Mouse (Mus musculus) kidney, embryonic 15.5 days (tissue): Measurements from ENCODE around the gene Tcf3. TPM values are rescaled to one million over a fixed set of nuclear protein-coding genes. Genes with fewer than 3 reads are reported as not detected.

Experiments
- ATAC-seq: fragments of 200-750 bp; cut with Nextera tagmentation; replicated peaks from 2 replicates; pipeline ENCODE4 v1.8.0; 2017; ENCODE audit warnings: moderate TSS enrichment; ENCODE audit not compliant: low FRiP score
- H3K27ac ChIP-seq: fragments of 300-500 bp; sonication (generic); 2 replicates; pipeline ENCODE4 v1.5.1; 2015; ENCODE audit warnings: mild to moderate bottlenecking, inconsistent platforms
- H3K27me3 ChIP-seq: fragments of 300-500 bp; sonication (generic); 2 replicates; pipeline ENCODE4 v1.6.1; 2015; ENCODE audit warnings: inconsistent platforms
- H3K36me3 ChIP-seq: fragments of 300-500 bp; sonication (generic); 2 replicates; pipeline ENCODE4 v1.6.1; 2015; ENCODE audit warnings: inconsistent platforms
- H3K4me1 ChIP-seq: fragments of 300-500 bp; sonication (generic); 2 replicates; pipeline ENCODE4 v1.6.1; 2015; ENCODE audit warnings: inconsistent platforms
- H3K4me2 ChIP-seq: fragments of 300-500 bp; sonication (generic); 2 replicates; pipeline ENCODE4 v1.6.1; 2015; ENCODE audit warnings: moderate library complexity, mild to moderate bottlenecking, inconsistent platforms
- H3K4me3 ChIP-seq: fragments of 300-500 bp; sonication (generic); replicated peaks from 2 replicates; pipeline ENCODE4 v1.5.1; 2015; ENCODE audit warnings: mild to moderate bottlenecking, inconsistent platforms
- H3K9ac ChIP-seq: fragments of 300-500 bp; sonication (generic); 2 replicates; pipeline ENCODE4 v1.6.1; 2015; ENCODE audit warnings: mild to moderate bottlenecking, inconsistent platforms
- H3K9me3 ChIP-seq: fragments of 300-500 bp; sonication (generic); replicated peaks from 2 replicates; pipeline ENCODE4 v1.6.1; 2016; ENCODE audit warnings: inconsistent platforms
- WGBS: fragments of 180-500 bp; shearing (Covaris S2); methylation state at CpG from one replicate; pipeline ENCODE4 v1.1.7; 2015; ENCODE audit warnings: mixed read lengths; 5-methylcytosine and 5-hydroxymethylcytosine counted together
- polyA plus RNA-seq: library from polyadenylated mRNA; unstranded; fragments of >200 nt; fragmentation: Nextera tagmentation; extraction: Ambion mirVana; gene quantifications from 2 replicates; pipeline ENCODE4 v1.2.1, GENCODE M21; 2015

Gene Tcf3
- polyA plus RNA-seq = 130 and 138 TPM in 2 replicates

GRCm38 (mm10) chr10:80433513-80434232 is at the start of gene Tcf3:
Gene Tcf3, minus strand, starts transcription at chr10:80433647.
- H3K4me1 ChIP-seq = peaks cover 49% of the 10 kb centered on the region
- peak within 1 kb of the TSS; percentile 94 for H3K27ac ChIP-seq
- H3K36me3 ChIP-seq = peaks cover 21% of the 10 kb centered on the region
- H3K9me3 ChIP-seq = no peaks in the 10 kb centered on the region
- peak within 1 kb of the TSS; percentile 91 for H3K4me3 ChIP-seq
- H3K4me2 ChIP-seq = peak within 1 kb of the TSS; percentile 88
- 0% methylated on average over 54 of the region's 61 CpGs for WGBS
- ATAC-seq = peak; percentile 91
- H3K9ac ChIP-seq = peak within 1 kb of the TSS; percentile 96
- H3K27me3 ChIP-seq = 0 out of 2 replicates have a peak, but pooled peaks cover 2% of the 10 kb centered on the region

DNA sequence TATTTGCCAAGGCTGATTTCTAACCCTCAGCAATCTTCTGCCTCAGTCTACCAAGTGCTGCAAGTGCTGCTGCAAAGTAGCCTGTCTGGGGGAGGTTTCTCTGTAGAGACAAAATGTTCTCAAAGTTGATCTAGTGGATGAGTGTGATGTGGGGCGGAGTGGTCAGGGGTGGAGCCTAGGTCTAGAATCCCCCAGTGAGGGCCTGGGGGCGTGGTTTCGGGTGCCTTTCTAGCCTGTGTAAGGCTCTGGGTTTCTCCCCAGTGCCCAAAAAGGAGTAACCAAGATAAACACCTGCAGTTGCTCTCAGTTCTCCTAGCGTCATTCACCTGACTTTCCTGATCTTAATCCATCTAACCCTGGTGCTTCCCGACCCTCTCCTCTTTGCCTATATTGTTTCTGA is 47.6 kb upstream of the Tcf3 start:
- no peak for ATAC-seq
- WGBS = 16% methylated on average over 5 of the region's 5 CpGs
- no peaks in the 10 kb centered on the region for H3K9me3 ChIP-seq
- no peak overlapping the region for H3K4me2 ChIP-seq
- H3K9ac ChIP-seq = no peak overlapping the region
- no peak overlapping the region for H3K4me3 ChIP-seq
- no peak overlapping the region for H3K27ac ChIP-seq
- peaks cover 16% of the 10 kb centered on the region for H3K4me1 ChIP-seq
- peaks cover 70% of the 10 kb centered on the region for H3K27me3 ChIP-seq
- no peaks in the 10 kb centered on the region for H3K36me3 ChIP-seq

GRCm38 (mm10) chr10:80478531-80478930 is 45.1 kb upstream of the Tcf3 start:
- Histone ChIP-seq H3K9ac (no peak overlapping the region), H3K27me3 (peaks cover 50% of the 10 kb centered on the region), H3K36me3 (no peaks in the 10 kb centered on the region), H3K4me1 (peaks cover 30% of the 10 kb centered on the region), H3K4me3 (no peak overlapping the region), H3K27ac (no peak overlapping the region), H3K4me2 (no peak overlapping the region), H3K9me3 (no peaks in the 10 kb centered on the region)
- 73% methylated on average over 5 of the region's 5 CpGs for WGBS
- no peak for ATAC-seq

DNA sequence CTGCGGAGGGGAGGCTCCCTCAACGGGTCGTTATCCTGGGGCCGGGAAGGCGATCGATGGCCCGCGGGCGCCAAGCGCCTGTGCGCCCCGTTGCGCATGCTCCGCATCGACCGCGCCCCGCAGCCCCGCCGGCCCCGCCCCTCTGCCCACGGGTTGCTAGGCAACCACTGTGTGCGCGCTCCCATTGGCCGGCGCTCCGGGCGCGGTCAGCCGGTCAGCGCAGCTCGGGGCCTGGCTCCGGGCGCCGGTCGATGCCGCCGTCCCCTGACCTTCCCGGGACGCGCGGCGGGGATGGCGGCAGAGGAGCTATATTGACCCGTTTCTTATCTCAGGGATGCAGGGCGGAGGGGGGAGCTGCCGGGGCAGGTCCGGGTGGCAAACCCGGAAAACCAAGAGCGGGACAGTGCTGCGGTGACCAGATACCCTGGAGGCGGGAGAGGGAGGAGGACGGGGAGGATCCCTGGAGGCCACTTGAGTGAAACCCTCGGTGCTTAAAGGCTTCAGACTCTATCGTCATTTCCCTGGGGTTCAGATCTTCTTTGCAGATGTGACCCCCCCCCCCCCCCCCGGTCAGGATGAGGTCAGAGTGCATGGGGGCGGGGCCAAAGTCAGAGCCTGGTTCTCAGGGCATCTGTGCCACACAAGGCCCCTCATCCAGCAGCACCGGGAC is 42.0 kb upstream of the Tcf3 start:
- H3K27ac ChIP-seq = peak overlapping the region; percentile 54; the same call in 1 of the 2 replicates

GRCm38 (mm10) chr10:80465066-80465465 is 31.6 kb upstream of the Tcf3 start:
- no peak for ATAC-seq
- H3K9me3 ChIP-seq = no peaks in the 10 kb centered on the region
- H3K4me1 ChIP-seq = peaks cover 17% of the 10 kb centered on the region
- peak overlapping the region; percentile 70; the same call in 1 of the 2 replicates for H3K27ac ChIP-seq
- WGBS = 54% methylated on average over 5 of the region's 5 CpGs
- H3K36me3 ChIP-seq = no peaks in the 10 kb centered on the region
- H3K4me3 ChIP-seq = no peak overlapping the region
- H3K27me3 ChIP-seq = peaks cover 50% of the 10 kb centered on the region
- H3K4me2 ChIP-seq = peak overlapping the region; percentile 49; the same call in 1 of the 2 replicates
- no peak overlapping the region for H3K9ac ChIP-seq

More for the DNA sequence above, 42.0 kb upstream of the Tcf3 start:
- Histone ChIP-seq H3K4me2 (peak overlapping the region; percentile 89), H3K4me3 (peak overlapping the region; percentile 63), H3K9me3 (no peaks in the 10 kb centered on the region), H3K4me1 (peaks cover 27% of the 10 kb centered on the region), H3K27me3 (peaks cover 51% of the 10 kb centered on the region), H3K9ac (peak overlapping the region; percentile 54), H3K36me3 (no peaks in the 10 kb centered on the region)
- ATAC-seq = peak; percentile 92
- 2% methylated on average over 58 of the region's 58 CpGs for WGBS

- Histone ChIP-seq H3K27ac (peak overlapping the region; percentile 70), H3K27me3 (peaks cover 47% of the 10 kb centered on the region), H3K36me3 (no peaks in the 10 kb centered on the region), H3K9me3 (no peaks in the 10 kb centered on the region), H3K9ac (no peak overlapping the region), H3K4me2 (peak overlapping the region; percentile 49), H3K4me3 (peak overlapping the region; percentile 21), H3K4me1 (peaks cover 17% of the 10 kb centered on the region)
- WGBS = 3% methylated on average over 18 of the region's 19 CpGs
- peak; percentile 69 for ATAC-seq
Measured at GRCm38 (mm10) chr10:80464381-80465035, 31.1 kb upstream of the Tcf3 start.

GRCm38 (mm10) chr10:80461346-80461745 is 27.9 kb upstream of the Tcf3 start:
- no peaks in the 10 kb centered on the region for H3K36me3 ChIP-seq
- no peak overlapping the region for H3K27ac ChIP-seq
- WGBS = 77% methylated on average over 7 of the region's 7 CpGs

GRCm38 (mm10) chr10:80460324-80460723 is 26.9 kb upstream of the Tcf3 start:
- no peak overlapping the region for H3K4me3 ChIP-seq
- ATAC-seq = 0 out of 2 replicates have a peak, but pooled peaks have one; percentile 36
- no peaks in the 10 kb centered on the region for H3K36me3 ChIP-seq
- no peak overlapping the region for H3K4me2 ChIP-seq
- no peak overlapping the region for H3K9ac ChIP-seq
- no peak overlapping the region for H3K27ac ChIP-seq
- H3K9me3 ChIP-seq = no peaks in the 10 kb centered on the region
- H3K4me1 ChIP-seq = peaks cover 16% of the 10 kb centered on the region
- 59% methylated on average over 4 of the region's 4 CpGs for WGBS
- H3K27me3 ChIP-seq = peaks cover 45% of the 10 kb centered on the region

More at GRCm38 (mm10) chr10:80461346-80461745, 27.9 kb upstream of the Tcf3 start:
- Histone ChIP-seq H3K4me2 (no peak overlapping the region), H3K27me3 (peaks cover 46% of the 10 kb centered on the region), H3K9ac (no peak overlapping the region), H3K4me1 (peaks cover 17% of the 10 kb centered on the region), H3K9me3 (no peaks in the 10 kb centered on the region), H3K4me3 (no peak overlapping the region)
- no peak for ATAC-seq

- peaks cover 42% of the 10 kb centered on the region for H3K27me3 ChIP-seq
- no peaks in the 10 kb centered on the region for H3K9me3 ChIP-seq
- H3K4me2 ChIP-seq = no peak overlapping the region
- peaks cover 10% of the 10 kb centered on the region for H3K4me1 ChIP-seq
- no peak overlapping the region for H3K4me3 ChIP-seq
- no peak overlapping the region for H3K9ac ChIP-seq
- no peak for ATAC-seq
- H3K36me3 ChIP-seq = no peaks in the 10 kb centered on the region
- WGBS = 88% methylated on average over 11 of the region's 11 CpGs
- H3K27ac ChIP-seq = no peak overlapping the region
Measured at GRCm38 (mm10) chr10:80459671-80460070, 26.2 kb upstream of the Tcf3 start.

- Histone ChIP-seq H3K27me3 (peaks cover 42% of the 10 kb centered on the region), H3K9ac (no peak overlapping the region), H3K9me3 (no peaks in the 10 kb centered on the region), H3K27ac (no peak overlapping the region), H3K4me3 (no peak overlapping the region), H3K36me3 (no peaks in the 10 kb centered on the region), H3K4me1 (0 out of 2 replicates have a peak, but pooled peaks cover 6% of the 10 kb centered on the region), H3K4me2 (no peak overlapping the region)
- no peak for ATAC-seq
- 45% methylated on average over 10 of the region's 10 CpGs for WGBS
Measured at GRCm38 (mm10) chr10:80459236-80459635, 25.8 kb upstream of the Tcf3 start.

DNA sequence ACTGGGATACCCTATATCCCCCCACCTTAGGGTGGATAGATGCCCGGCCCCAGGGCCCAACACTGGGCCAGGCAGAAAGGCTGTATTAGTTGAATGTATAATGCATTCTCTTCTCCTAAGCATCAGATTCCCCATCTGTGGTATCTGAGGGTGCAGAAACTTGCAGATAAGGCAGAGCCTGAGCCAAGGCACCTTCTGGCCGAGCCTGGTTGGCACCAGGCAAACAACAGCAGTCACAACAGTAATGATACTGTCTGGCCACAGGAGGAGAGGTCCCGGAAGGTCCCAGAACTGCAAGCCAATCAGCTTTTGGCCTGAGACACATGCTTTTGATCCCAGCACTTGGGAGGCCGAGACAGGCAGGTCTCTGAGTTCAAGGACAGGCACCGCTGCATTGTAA is 22.2 kb upstream of the Tcf3 start:
- WGBS = 81% methylated on average over 5 of the region's 5 CpGs
- Histone ChIP-seq H3K4me1 (0 out of 2 replicates have a peak, but pooled peaks cover 4% of the 10 kb centered on the region), H3K9ac (no peak overlapping the region), H3K9me3 (no peaks in the 10 kb centered on the region), H3K27ac (no peak overlapping the region), H3K27me3 (peaks cover 51% of the 10 kb centered on the region), H3K36me3 (no peaks in the 10 kb centered on the region), H3K4me3 (no peak overlapping the region), H3K4me2 (no peak overlapping the region)
- ATAC-seq = no peak

- Histone ChIP-seq H3K27ac (no peak overlapping the region), H3K4me1 (0 out of 2 replicates have a peak, but pooled peaks cover 4% of the 10 kb centered on the region), H3K4me2 (no peak overlapping the region), H3K36me3 (no peaks in the 10 kb centered on the region), H3K4me3 (no peak overlapping the region), H3K9me3 (no peaks in the 10 kb centered on the region), H3K9ac (no peak overlapping the region), H3K27me3 (peaks cover 48% of the 10 kb centered on the region)
- no peak for ATAC-seq
- WGBS = 90% methylated on average over 5 of the region's 5 CpGs
Measured at GRCm38 (mm10) chr10:80454781-80455180, 21.3 kb upstream of the Tcf3 start.
